Mouse (Mus musculus) hindbrain, embryonic 13.5 days (tissue): ENCODE results near the gene Pola2. TPM values are rescaled to one million over a fixed set of nuclear protein-coding genes. Genes with fewer than 3 reads are reported as not detected.

Source experiments
- ATAC-seq: fragments of 200-750 bp; cut with Nextera tagmentation; 2 replicates; pipeline ENCODE4 v1.8.0; 2017; ENCODE audit warnings: moderate TSS enrichment; ENCODE audit not compliant: low FRiP score
- H3K27ac ChIP-seq: fragments of 300-500 bp; sonication (generic); 2 replicates; pipeline ENCODE4 v1.5.1; 2015; ENCODE audit warnings: inconsistent platforms, mild to moderate bottlenecking, moderate library complexity
- H3K27me3 ChIP-seq: fragments of 300-500 bp; sonication (generic); 2 replicates; pipeline ENCODE4 v1.6.1; 2015; ENCODE audit warnings: mild to moderate bottlenecking, inconsistent platforms
- H3K36me3 ChIP-seq: fragments of 300-500 bp; sonication (generic); 2 replicates; pipeline ENCODE4 v1.6.1; 2015; ENCODE audit warnings: mild to moderate bottlenecking, inconsistent platforms
- H3K4me1 ChIP-seq: fragments of 300-500 bp; sonication (generic); replicated peaks from 2 replicates; pipeline ENCODE4 v1.6.1; 2015; ENCODE audit warnings: inconsistent platforms
- H3K4me2 ChIP-seq: fragments of 300-500 bp; sonication (generic); 2 replicates; pipeline ENCODE4 v1.6.1; 2015; ENCODE audit warnings: inconsistent platforms, mild to moderate bottlenecking, moderate library complexity
- H3K4me3 ChIP-seq: fragments of 300-500 bp; sonication (generic); 2 replicates; pipeline ENCODE4 v1.5.1; 2015; ENCODE audit warnings: mild to moderate bottlenecking, inconsistent platforms
- H3K9ac ChIP-seq: fragments of 300-500 bp; sonication (generic); 2 replicates; pipeline ENCODE4 v1.6.1; 2015; ENCODE audit warnings: mild to moderate bottlenecking, inconsistent platforms
- H3K9me3 ChIP-seq: fragments of 300-500 bp; sonication (generic); 2 replicates; pipeline ENCODE4 v1.6.1; 2016; ENCODE audit warnings: inconsistent platforms
- WGBS: fragments of 180-500 bp; shearing (Covaris S2); methylation state at CpG from one replicate; pipeline ENCODE4 v1.1.7; 2015; 5-methylcytosine and 5-hydroxymethylcytosine counted together
- polyA plus RNA-seq: library from polyadenylated mRNA; unstranded; fragments of >200 nt; fragmentation: Nextera tagmentation; extraction: Ambion mirVana; gene quantifications from 2 replicates; pipeline ENCODE4 v1.2.1, GENCODE M21; 2015

The Pola2 gene
- polyA plus RNA-seq, 1 experiment from 2014 or later, result 22.6 TPM

DNA sequence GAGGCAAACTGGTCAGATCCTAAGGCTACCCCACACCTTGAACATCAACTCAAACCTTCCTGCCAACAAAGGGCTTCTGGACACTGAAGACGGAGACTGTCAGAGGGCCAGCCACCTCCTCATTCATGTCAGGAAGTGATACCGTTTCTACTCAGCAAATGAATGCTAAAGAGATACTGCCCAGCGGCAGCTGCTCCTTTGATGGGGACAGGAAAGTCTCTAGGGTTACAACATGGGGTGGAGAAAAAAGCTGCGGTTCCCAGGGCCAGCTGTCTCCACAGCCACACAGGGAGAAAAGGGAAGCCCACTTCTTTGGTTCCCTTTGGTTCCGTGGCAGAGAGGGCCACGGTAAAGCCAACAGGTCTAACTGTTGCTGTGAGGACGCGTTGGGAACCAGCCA lies 19.9 kb downstream of the Pola2 start:
- Histone ChIP-seq H3K27ac (no peak overlapping the region), H3K4me2 (no peak overlapping the region), H3K4me3 (no peak overlapping the region), H3K4me1 (peaks cover 12% of the 10 kb centered on the region), H3K36me3 (peaks cover 28% of the 10 kb centered on the region), H3K9me3 (no peaks in the 10 kb centered on the region), H3K9ac (no peak overlapping the region), H3K27me3 (no peaks in the 10 kb centered on the region)
- no peak for ATAC-seq
- 73% methylated on average over 8 of the region's 8 CpGs for WGBS

- peaks cover 26% of the 10 kb centered on the region for H3K36me3 ChIP-seq
- WGBS, result 94% methylated on average over 15 of the region's 15 CpGs
- no peaks in the 10 kb centered on the region for H3K9me3 ChIP-seq
- no peak overlapping the region for H3K4me2 ChIP-seq
- no peak overlapping the region for H3K9ac ChIP-seq
- ATAC-seq, result no peak
- H3K27me3 ChIP-seq, result no peaks in the 10 kb centered on the region
- no peak overlapping the region for H3K27ac ChIP-seq
- no peak overlapping the region for H3K4me3 ChIP-seq
- H3K4me1 ChIP-seq, result peaks cover 15% of the 10 kb centered on the region
Observed at GRCm38 (mm10) chr19:5943404-5943803, 20.6 kb downstream of the Pola2 start.

DNA sequence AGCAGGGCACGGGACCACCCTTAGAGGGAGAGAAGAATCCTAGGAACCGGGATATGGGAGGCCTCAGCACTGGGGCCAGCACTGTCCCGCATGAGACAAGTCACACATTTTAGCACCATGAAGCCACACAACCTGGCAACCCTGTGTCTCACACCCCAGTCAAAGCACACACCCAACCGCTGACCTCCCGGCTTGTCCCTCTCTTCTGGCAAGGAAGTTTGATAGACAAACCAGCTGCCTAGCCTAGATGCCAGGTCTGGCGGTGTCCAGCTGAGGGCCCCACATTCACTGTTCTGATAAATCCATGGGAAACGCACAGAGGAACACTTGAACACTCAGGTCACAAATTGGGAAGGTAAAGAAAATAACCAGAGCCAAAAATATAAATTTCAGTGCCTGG lies 21.4 kb downstream of the Pola2 start:
- 95% methylated on average over 7 of the region's 7 CpGs for WGBS

GRCm38 (mm10) chr19:5940656-5941055 lies 23.3 kb downstream of the Pola2 start:
- 96% methylated on average over 10 of the region's 10 CpGs for WGBS
- H3K4me1 ChIP-seq, result peaks cover 30% of the 10 kb centered on the region
- no peaks in the 10 kb centered on the region for H3K9me3 ChIP-seq
- no peak overlapping the region for H3K4me2 ChIP-seq
- H3K36me3 ChIP-seq, result peaks cover 13% of the 10 kb centered on the region
- no peaks in the 10 kb centered on the region for H3K27me3 ChIP-seq
- peak overlapping the region; percentile 36; the same call in 1 of the 2 replicates for H3K27ac ChIP-seq
- H3K9ac ChIP-seq, result no peak overlapping the region
- no peak overlapping the region for H3K4me3 ChIP-seq
- ATAC-seq, result no peak

More for the DNA sequence above, 21.4 kb downstream of the Pola2 start:
- peaks cover 22% of the 10 kb centered on the region for H3K36me3 ChIP-seq
- H3K27ac ChIP-seq, result no peak overlapping the region
- H3K9ac ChIP-seq, result 0 out of 2 replicates have a peak overlapping the region, but pooled peaks have one; percentile 2
- no peaks in the 10 kb centered on the region for H3K9me3 ChIP-seq
- no peak overlapping the region for H3K4me2 ChIP-seq
- no peak overlapping the region for H3K4me3 ChIP-seq
- H3K27me3 ChIP-seq, result no peaks in the 10 kb centered on the region
- no peak for ATAC-seq
- H3K4me1 ChIP-seq, result peaks cover 23% of the 10 kb centered on the region

- Histone ChIP-seq H3K4me3 (no peak overlapping the region), H3K9me3 (no peaks in the 10 kb centered on the region), H3K27me3 (no peaks in the 10 kb centered on the region), H3K27ac (peak overlapping the region; percentile 80; the same call in 1 of the 2 replicates), H3K9ac (no peak overlapping the region), H3K4me2 (no peak overlapping the region), H3K36me3 (peaks cover 13% of the 10 kb centered on the region), H3K4me1 (peaks cover 29% of the 10 kb centered on the region)
- ATAC-seq, result no peak
- 54% methylated on average over 4 of the region's 4 CpGs for WGBS
Observed at GRCm38 (mm10) chr19:5940173-5940572, 23.8 kb downstream of the Pola2 start.

DNA sequence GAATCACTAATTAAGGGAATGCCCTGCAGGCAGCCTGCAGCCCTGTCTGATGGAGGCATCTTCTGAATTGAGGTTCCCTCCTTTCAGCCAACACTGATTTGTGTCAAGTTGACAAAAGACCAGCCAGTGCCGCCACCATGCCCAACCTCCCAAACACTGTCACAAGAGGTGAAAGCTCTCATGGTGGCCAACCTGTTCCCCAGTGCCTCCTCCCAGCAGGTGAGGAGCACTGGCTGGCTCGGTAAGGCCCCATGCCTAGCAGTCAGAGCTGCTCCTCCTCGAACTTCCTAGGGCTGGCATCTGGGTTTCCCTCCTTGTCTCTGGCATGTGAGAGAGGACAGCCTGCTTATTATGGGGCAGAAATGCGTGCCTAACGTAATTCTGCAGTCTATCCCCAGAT lies 24.3 kb downstream of the Pola2 start:
- peaks cover 26% of the 10 kb centered on the region for H3K4me1 ChIP-seq
- no peak overlapping the region for H3K9ac ChIP-seq
- no peaks in the 10 kb centered on the region for H3K9me3 ChIP-seq
- no peak overlapping the region for H3K4me3 ChIP-seq
- no peak for ATAC-seq
- no peak overlapping the region for H3K4me2 ChIP-seq
- peak overlapping the region; percentile 80 for H3K27ac ChIP-seq
- 76% methylated on average over 5 of the region's 5 CpGs for WGBS
- peaks cover 13% of the 10 kb centered on the region for H3K36me3 ChIP-seq
- H3K27me3 ChIP-seq, result no peaks in the 10 kb centered on the region

DNA sequence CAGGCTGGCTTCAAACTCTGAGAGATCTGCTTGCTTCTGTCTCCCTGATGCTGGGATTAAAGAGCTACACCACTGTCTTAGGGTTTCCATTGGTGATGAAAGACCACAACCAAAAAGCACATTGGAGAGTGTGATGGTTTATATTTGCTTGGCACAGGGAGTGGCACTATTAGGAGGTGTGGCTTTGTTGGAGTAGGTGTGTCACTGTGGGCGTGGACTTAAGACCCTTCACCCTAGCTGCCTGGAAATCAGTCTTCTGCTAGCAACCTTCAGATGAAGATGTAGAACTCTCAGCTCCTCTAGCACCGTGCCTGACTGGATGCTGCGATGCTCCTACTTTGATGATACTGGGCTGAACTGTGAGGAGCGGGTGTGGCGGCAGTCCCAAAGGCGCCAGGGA lies 25.5 kb downstream of the Pola2 start:
- 85% methylated on average over 6 of the region's 6 CpGs for WGBS
- peaks cover 26% of the 10 kb centered on the region for H3K4me1 ChIP-seq
- H3K36me3 ChIP-seq, result peaks cover 12% of the 10 kb centered on the region
- no peaks in the 10 kb centered on the region for H3K9me3 ChIP-seq
- H3K4me2 ChIP-seq, result no peak overlapping the region
- 0 out of 2 replicates have a peak overlapping the region, but pooled peaks have one; percentile 67 for H3K27ac ChIP-seq
- H3K27me3 ChIP-seq, result no peaks in the 10 kb centered on the region
- no peak for ATAC-seq
- H3K9ac ChIP-seq, result no peak overlapping the region
- H3K4me3 ChIP-seq, result no peak overlapping the region

DNA sequence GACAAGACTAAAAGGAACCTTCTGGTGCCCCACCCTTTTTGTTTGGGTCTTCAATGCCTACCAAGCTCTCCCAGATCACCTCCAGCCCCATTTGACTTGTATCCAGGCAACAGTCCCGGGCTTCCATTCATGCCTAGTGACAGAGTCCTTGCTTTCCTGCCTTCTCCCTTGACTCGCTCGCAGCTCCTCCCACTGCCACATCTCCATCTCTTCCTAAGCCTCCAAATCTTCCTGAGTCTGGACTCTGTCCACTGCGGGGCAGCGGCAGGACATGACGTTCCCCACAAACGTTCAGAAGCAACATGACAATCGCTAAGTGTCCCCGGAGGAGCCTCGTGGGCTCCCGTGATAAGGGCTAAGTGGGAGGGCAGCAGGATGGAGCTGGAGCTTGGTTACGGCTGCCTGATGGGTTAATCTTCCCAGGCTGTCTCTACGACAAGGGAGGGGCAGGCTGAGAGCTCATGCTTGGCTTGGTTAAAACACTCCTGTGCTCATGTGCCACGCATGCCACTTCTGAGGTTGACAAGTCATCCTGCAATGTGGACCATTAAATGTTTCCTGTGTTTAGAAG lies 26.1 kb downstream of the Pola2 start:
- WGBS, result 20% methylated on average over 14 of the region's 14 CpGs
- Histone ChIP-seq H3K4me1 (peaks cover 26% of the 10 kb centered on the region), H3K4me2 (peak overlapping the region; percentile 42), H3K27ac (peak overlapping the region; percentile 67), H3K27me3 (no peaks in the 10 kb centered on the region), H3K9ac (peak overlapping the region; percentile 51; the same call in 1 of the 2 replicates), H3K4me3 (peak overlapping the region; percentile 14; the same call in 1 of the 2 replicates), H3K36me3 (peaks cover 6% of the 10 kb centered on the region; the same call in 1 of the 2 replicates), H3K9me3 (no peaks in the 10 kb centered on the region)
- ATAC-seq, result peak; percentile 53

- H3K4me3 ChIP-seq, result no peak overlapping the region
- 52% methylated on average over 21 of the region's 21 CpGs for WGBS
- H3K4me2 ChIP-seq, result peak overlapping the region; percentile 42
- peak overlapping the region; percentile 67 for H3K27ac ChIP-seq
- ATAC-seq, result peak; percentile 32; the same call in 1 of the 2 replicates
- H3K36me3 ChIP-seq, result peaks cover 5% of the 10 kb centered on the region; the same call in 1 of the 2 replicates
- no peaks in the 10 kb centered on the region for H3K9me3 ChIP-seq
- 0 out of 2 replicates have a peak overlapping the region, but pooled peaks have one; percentile 51 for H3K9ac ChIP-seq
- no peaks in the 10 kb centered on the region for H3K27me3 ChIP-seq
- H3K4me1 ChIP-seq, result peaks cover 26% of the 10 kb centered on the region
Observed at GRCm38 (mm10) chr19:5937095-5937835, 26.7 kb downstream of the Pola2 start.

DNA sequence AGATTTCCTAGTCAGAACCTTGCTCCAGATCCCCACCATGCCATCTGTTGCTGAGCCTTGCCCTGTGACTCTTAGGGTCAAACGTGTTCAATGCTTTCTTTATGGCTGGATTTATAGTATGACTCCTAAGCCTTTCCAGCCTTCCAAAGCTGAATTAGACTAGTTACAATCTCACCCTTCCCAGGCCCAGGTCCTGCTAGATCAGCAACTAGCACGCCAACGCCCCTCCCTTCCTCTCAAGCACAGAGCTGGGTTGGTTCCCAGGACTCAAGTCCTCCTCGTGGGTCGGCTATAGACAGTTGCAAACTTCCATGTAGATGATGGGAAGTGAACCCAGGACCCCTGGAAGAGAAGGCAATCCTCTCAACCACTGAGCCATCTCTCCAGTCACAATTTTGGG lies 28.3 kb downstream of the Pola2 start:
- H3K36me3 ChIP-seq, result no peaks in the 10 kb centered on the region
- peaks cover 26% of the 10 kb centered on the region for H3K4me1 ChIP-seq
- 86% methylated on average over 5 of the region's 5 CpGs for WGBS
- H3K27ac ChIP-seq, result no peak overlapping the region
- no peak for ATAC-seq
- no peak overlapping the region for H3K4me3 ChIP-seq
- H3K27me3 ChIP-seq, result no peaks in the 10 kb centered on the region
- no peaks in the 10 kb centered on the region for H3K9me3 ChIP-seq
- no peak overlapping the region for H3K9ac ChIP-seq
- H3K4me2 ChIP-seq, result no peak overlapping the region

GRCm38 (mm10) chr19:5935266-5935665 lies 28.7 kb downstream of the Pola2 start:
- 69% methylated on average over 3 of the region's 3 CpGs for WGBS
- no peak for ATAC-seq

DNA sequence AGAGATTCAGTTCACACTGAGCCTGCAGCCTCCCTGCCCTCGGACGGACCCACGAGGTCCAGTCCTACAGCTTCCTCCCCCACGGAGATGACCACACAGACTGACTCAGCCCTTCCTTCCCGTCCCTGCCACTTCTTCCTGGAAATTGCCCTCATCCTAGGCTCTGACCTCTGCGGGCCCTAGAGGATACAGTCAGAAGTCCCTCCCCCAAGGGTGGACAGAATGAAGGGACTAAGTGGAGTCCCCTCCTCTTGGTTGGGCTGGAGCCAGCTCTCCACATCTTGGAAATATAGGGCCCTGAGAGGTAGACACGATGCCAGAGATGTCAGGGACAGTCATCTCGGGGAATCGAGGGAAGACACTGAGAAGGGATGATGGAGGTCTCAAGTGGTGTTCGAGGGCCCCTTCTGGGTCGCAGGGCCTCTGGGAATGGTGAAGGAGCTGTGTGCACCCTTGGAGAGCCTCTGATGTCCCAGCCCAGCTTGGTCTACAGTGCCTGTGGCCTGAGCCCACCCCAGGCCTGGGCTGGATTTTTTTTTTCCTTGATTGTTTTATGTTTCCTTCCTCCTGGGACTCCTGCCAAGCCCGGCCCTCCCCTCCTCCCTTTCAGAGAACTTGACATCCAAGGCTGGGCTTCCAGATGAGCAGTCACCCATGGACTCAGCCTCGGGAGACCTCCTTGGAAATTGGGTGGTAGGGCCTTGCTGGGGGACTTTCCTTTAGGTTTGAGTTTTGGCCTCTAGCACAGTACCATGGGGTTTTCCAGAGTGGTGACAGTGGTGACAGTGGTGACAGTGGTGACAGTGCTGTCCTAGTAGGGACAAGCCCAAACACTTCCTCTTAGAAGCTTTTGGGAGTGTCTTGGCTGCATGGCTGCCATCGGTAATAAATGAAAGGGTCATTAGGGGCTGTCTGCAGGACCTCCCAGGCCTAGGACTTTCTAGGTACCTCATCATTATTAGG lies 34.1 kb downstream of the Pola2 start:
- 71% methylated on average over 14 of the region's 14 CpGs for WGBS
- no peaks in the 10 kb centered on the region for H3K9me3 ChIP-seq
- peaks cover 24% of the 10 kb centered on the region for H3K4me1 ChIP-seq
- no peak overlapping the region for H3K4me2 ChIP-seq
- H3K27ac ChIP-seq, result no peak overlapping the region; the same call in 1 of the 2 replicates
- no peak overlapping the region for H3K4me3 ChIP-seq
- no peaks in the 10 kb centered on the region for H3K36me3 ChIP-seq
- H3K9ac ChIP-seq, result no peak overlapping the region
- peaks cover 8% of the 10 kb centered on the region; the same call in 1 of the 2 replicates for H3K27me3 ChIP-seq
- ATAC-seq, result no peak

More at GRCm38 (mm10) chr19:5935266-5935665, 28.7 kb downstream of the Pola2 start:
- H3K36me3 ChIP-seq, result no peaks in the 10 kb centered on the region
- no peak overlapping the region for H3K4me3 ChIP-seq
- H3K4me2 ChIP-seq, result no peak overlapping the region
- H3K27ac ChIP-seq, result no peak overlapping the region
- H3K9ac ChIP-seq, result no peak overlapping the region
- no peaks in the 10 kb centered on the region for H3K27me3 ChIP-seq
- peaks cover 28% of the 10 kb centered on the region for H3K4me1 ChIP-seq
- H3K9me3 ChIP-seq, result no peaks in the 10 kb centered on the region
